Mouse (Mus musculus) stomach, embryonic 15.5 days (tissue): ENCODE measurements around the gene Hpd. TPM values are rescaled to one million over a fixed set of nuclear protein-coding genes. Genes with fewer than 3 reads are reported as not detected.

Source experiments
- ATAC-seq: fragments of 200-750 bp; cut with Nextera tagmentation; 2 replicates; pipeline ENCODE4 v1.8.0; 2017; ENCODE audit warnings: low read depth, moderate number of reproducible peaks, moderate TSS enrichment; ENCODE audit not compliant: insufficient read depth, low FRiP score
- H3K27ac ChIP-seq: fragments of 300-500 bp; sonication (generic); 2 replicates; pipeline ENCODE4 v1.5.1; 2015; ENCODE audit warnings: mild to moderate bottlenecking, inconsistent platforms
- H3K27me3 ChIP-seq: fragments of 300-500 bp; sonication (generic); replicated peaks from 2 replicates; pipeline ENCODE4 v1.6.1; 2015; ENCODE audit warnings: inconsistent platforms
- H3K36me3 ChIP-seq: fragments of 300-500 bp; sonication (generic); 2 replicates; pipeline ENCODE4 v1.6.1; 2015; ENCODE audit warnings: inconsistent platforms
- H3K4me1 ChIP-seq: fragments of 300-500 bp; sonication (generic); 2 replicates; pipeline ENCODE4 v1.6.1; 2015; ENCODE audit warnings: inconsistent platforms
- H3K4me2 ChIP-seq: fragments of 300-500 bp; sonication (generic); 2 replicates; pipeline ENCODE4 v1.6.1; 2015; ENCODE audit warnings: mild to moderate bottlenecking, inconsistent platforms
- H3K4me3 ChIP-seq: fragments of 300-500 bp; sonication (generic); replicated peaks from 2 replicates; pipeline ENCODE4 v1.5.1; 2015; ENCODE audit warnings: inconsistent platforms
- H3K9ac ChIP-seq: fragments of 300-500 bp; sonication (generic); 2 replicates; pipeline ENCODE4 v1.6.1; 2015; ENCODE audit warnings: inconsistent platforms
- H3K9me3 ChIP-seq: fragments of 300-500 bp; sonication (generic); 2 replicates; pipeline ENCODE4 v1.6.1; 2016; ENCODE audit warnings: inconsistent platforms
- WGBS: fragments of 180-500 bp; shearing (Covaris S2); methylation state at CpG from one replicate; pipeline ENCODE4 v1.1.7; 2015; 5-methylcytosine and 5-hydroxymethylcytosine counted together
- polyA plus RNA-seq: library from polyadenylated mRNA; unstranded; fragments of >200 nt; fragmentation: Nextera tagmentation; extraction: Ambion mirVana; gene quantifications from 2 replicates; pipeline ENCODE4 v1.2.1, GENCODE M21; 2015

The Hpd gene
- polyA plus RNA-seq, 1 experiment from 2014 or later = 5.3 TPM

DNA sequence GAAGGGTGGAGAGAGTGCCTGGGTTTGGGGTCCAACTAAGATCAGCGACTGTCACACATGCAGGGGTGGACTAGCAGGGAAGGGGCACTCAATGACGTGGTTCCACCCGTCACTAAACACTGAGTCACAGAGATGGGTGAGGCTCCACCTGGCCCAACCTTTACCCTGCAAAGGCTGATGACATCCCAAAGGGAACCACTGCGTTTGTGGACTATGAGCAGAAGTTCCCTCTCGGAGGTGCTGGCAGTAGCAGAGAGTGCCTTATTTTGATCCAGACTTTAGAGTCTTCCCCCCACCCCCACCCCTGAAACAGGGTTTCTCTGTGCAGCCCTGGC lies 51.7 kb downstream of the Hpd start:
- H3K36me3 ChIP-seq = no peaks in the 10 kb centered on the region
- H3K27me3 ChIP-seq = no peaks in the 10 kb centered on the region
- no peak overlapping the region for H3K4me3 ChIP-seq
- H3K27ac ChIP-seq = no peak overlapping the region
- H3K9ac ChIP-seq = no peak overlapping the region
- H3K9me3 ChIP-seq = no peaks in the 10 kb centered on the region
- H3K4me1 ChIP-seq = peaks cover 45% of the 10 kb centered on the region
- no peak for ATAC-seq
- H3K4me2 ChIP-seq = no peak overlapping the region
- 75% methylated on average over 5 of the region's 5 CpGs for WGBS

- Histone ChIP-seq H3K27me3 (no peaks in the 10 kb centered on the region), H3K27ac (no peak overlapping the region), H3K9me3 (no peaks in the 10 kb centered on the region), H3K36me3 (no peaks in the 10 kb centered on the region), H3K4me3 (no peak overlapping the region), H3K9ac (no peak overlapping the region), H3K4me1 (peaks cover 39% of the 10 kb centered on the region), H3K4me2 (no peak overlapping the region)
- ATAC-seq = no peak
- WGBS = 82% methylated on average over 9 of the region's 9 CpGs
Observed at GRCm38 (mm10) chr5:123130030-123130813, 52.3 kb downstream of the Hpd start.

- WGBS = 82% methylated on average over 10 of the region's 10 CpGs
- no peak for ATAC-seq
- no peak overlapping the region for H3K4me3 ChIP-seq
- H3K9ac ChIP-seq = no peak overlapping the region
- no peaks in the 10 kb centered on the region for H3K36me3 ChIP-seq
- H3K27ac ChIP-seq = no peak overlapping the region
- H3K9me3 ChIP-seq = no peaks in the 10 kb centered on the region
- H3K4me1 ChIP-seq = peaks cover 29% of the 10 kb centered on the region
- no peak overlapping the region for H3K4me2 ChIP-seq
- H3K27me3 ChIP-seq = no peaks in the 10 kb centered on the region
Observed at GRCm38 (mm10) chr5:123129170-123129757, 53.3 kb downstream of the Hpd start.

GRCm38 (mm10) chr5:123128426-123129169 lies 53.9 kb downstream of the Hpd start:
- H3K27me3 ChIP-seq = no peaks in the 10 kb centered on the region
- H3K4me3 ChIP-seq = no peak overlapping the region
- H3K4me1 ChIP-seq = peaks cover 23% of the 10 kb centered on the region
- peak overlapping the region; percentile 48; the same call in 1 of the 2 replicates for H3K27ac ChIP-seq
- ATAC-seq = no peak
- WGBS = 54% methylated on average over 10 of the region's 10 CpGs
- H3K36me3 ChIP-seq = no peaks in the 10 kb centered on the region
- no peaks in the 10 kb centered on the region for H3K9me3 ChIP-seq
- no peak overlapping the region for H3K4me2 ChIP-seq
- H3K9ac ChIP-seq = no peak overlapping the region

- no peaks in the 10 kb centered on the region for H3K9me3 ChIP-seq
- H3K9ac ChIP-seq = no peak overlapping the region
- no peaks in the 10 kb centered on the region for H3K36me3 ChIP-seq
- H3K4me2 ChIP-seq = no peak overlapping the region
- 73% methylated on average over 6 of the region's 6 CpGs for WGBS
- H3K4me1 ChIP-seq = peaks cover 10% of the 10 kb centered on the region
- ATAC-seq = no peak
- no peak overlapping the region for H3K4me3 ChIP-seq
- no peak overlapping the region for H3K27ac ChIP-seq
- no peaks in the 10 kb centered on the region for H3K27me3 ChIP-seq
Observed at GRCm38 (mm10) chr5:123127031-123127430, 55.5 kb downstream of the Hpd start.

DNA sequence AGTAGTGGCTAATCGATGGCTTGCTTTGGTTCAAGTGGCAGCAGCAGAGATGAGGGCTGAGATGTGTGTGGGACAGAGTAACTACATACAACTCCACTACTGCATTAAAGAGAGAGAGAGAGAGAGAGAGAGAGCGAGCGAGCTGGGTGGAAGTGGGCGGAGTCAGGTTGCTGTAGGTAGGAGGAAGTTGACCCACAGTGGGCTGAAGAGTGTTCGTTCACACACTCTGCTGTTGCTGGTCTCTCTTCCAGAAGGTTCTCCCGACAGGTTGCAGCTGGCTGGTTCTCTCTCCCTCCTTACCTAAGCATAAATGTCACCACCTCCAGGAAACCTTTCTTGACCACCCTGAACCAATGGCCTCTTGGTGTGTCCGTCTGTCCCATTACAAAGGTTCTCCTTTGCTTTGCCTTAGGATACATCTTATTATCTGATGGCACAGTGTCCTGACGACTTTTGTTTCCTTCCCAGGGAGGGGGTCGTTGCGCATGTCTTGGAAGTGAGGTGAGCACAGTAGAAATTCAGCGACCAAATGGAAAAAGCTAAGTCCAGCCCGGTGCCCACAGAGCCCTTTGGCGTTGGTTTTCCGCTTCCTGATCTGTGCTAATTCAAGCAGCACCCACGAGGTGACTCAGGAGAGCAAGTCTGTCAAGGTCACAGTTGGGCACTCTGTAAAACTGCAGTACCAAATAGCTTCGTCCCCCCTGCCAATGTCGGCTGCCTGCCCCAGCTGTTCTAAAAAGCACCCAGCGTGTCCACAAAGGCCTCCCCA lies 56.7 kb downstream of the Hpd start:
- Histone ChIP-seq H3K9ac (no peak overlapping the region), H3K27ac (0 out of 2 replicates have a peak overlapping the region, but pooled peaks have one; percentile 26), H3K27me3 (no peaks in the 10 kb centered on the region), H3K4me2 (no peak overlapping the region), H3K36me3 (no peaks in the 10 kb centered on the region), H3K4me1 (no peaks in the 10 kb centered on the region), H3K9me3 (no peaks in the 10 kb centered on the region), H3K4me3 (no peak overlapping the region)
- WGBS = 68% methylated on average over 18 of the region's 18 CpGs
- ATAC-seq = no peak

DNA sequence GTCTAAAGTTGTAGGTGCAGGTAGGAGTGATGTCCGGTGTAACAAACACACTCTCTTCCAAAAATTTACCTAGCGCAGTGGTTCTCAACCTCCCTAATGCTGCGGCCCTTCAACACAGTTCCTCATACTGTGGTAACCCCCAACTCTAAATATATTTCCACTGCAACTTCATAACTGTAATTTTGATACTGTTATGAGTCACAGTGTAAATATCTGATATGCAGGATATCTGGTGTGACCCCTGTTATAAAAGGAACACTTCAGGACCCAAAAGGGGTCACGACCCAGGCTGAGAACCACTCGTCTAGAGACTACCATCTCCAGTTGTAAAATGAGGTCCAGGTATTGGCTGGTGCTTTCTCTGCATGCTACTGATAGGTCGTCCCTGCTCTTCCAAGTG lies 57.4 kb downstream of the Hpd start:
- no peak overlapping the region for H3K4me2 ChIP-seq
- H3K4me3 ChIP-seq = no peak overlapping the region
- no peak overlapping the region for H3K9ac ChIP-seq
- no peak for ATAC-seq
- H3K9me3 ChIP-seq = no peaks in the 10 kb centered on the region
- H3K4me1 ChIP-seq = no peaks in the 10 kb centered on the region
- WGBS = 78% methylated on average over 6 of the region's 6 CpGs
- no peaks in the 10 kb centered on the region for H3K27me3 ChIP-seq
- H3K36me3 ChIP-seq = no peaks in the 10 kb centered on the region
- no peak overlapping the region for H3K27ac ChIP-seq

- 0 out of 2 replicates have a peak, but pooled peaks cover 3% of the 10 kb centered on the region for H3K4me1 ChIP-seq
- no peak overlapping the region for H3K27ac ChIP-seq
- no peak for ATAC-seq
- 86% methylated on average over 4 of the region's 4 CpGs for WGBS
- no peak overlapping the region for H3K9ac ChIP-seq
- no peaks in the 10 kb centered on the region for H3K27me3 ChIP-seq
- H3K4me3 ChIP-seq = no peak overlapping the region
- no peaks in the 10 kb centered on the region for H3K36me3 ChIP-seq
- H3K9me3 ChIP-seq = no peaks in the 10 kb centered on the region
- H3K4me2 ChIP-seq = no peak overlapping the region
Observed at GRCm38 (mm10) chr5:123122181-123122580, 60.3 kb downstream of the Hpd start.

Other genes starting within 250 kb of the Hpd start
- gene Kdm2b, start 192.9 kb downstream of the Hpd start, polyA plus RNA-seq = 29.6 and 31.7 TPM in 2 replicates
- 20.0 and 20.3 TPM in 2 replicates for gene Orai1, start 167.7 kb downstream of the Hpd start, polyA plus RNA-seq
- gene Morn3, start 135.7 kb downstream of the Hpd start, polyA plus RNA-seq = 0.54 TPM in 1 of 2 replicates, not detected in the other
- gene Tmem120b, start 114.3 kb downstream of the Hpd start, polyA plus RNA-seq = 12.9 and 14.2 TPM in 2 replicates
- 1.9 and 2.3 TPM in 2 replicates for gene Rhof, start 50.0 kb downstream of the Hpd start, polyA plus RNA-seq
- 9.4 and 9.6 TPM in 2 replicates for gene Setd1b, start 40.5 kb downstream of the Hpd start, polyA plus RNA-seq
- gene Psmd9, start 13.3 kb downstream of the Hpd start, polyA plus RNA-seq = 67.6 and 76.0 TPM in 2 replicates
- gene Wdr66, start 69.4 kb upstream of the Hpd start, polyA plus RNA-seq = 0.86 and 0.92 TPM in 2 replicates
- 19.9 and 21.0 TPM in 2 replicates for gene Bcl7a, start 161.1 kb upstream of the Hpd start, polyA plus RNA-seq
- gene Mlxip, start 212.1 kb upstream of the Hpd start, polyA plus RNA-seq = 19.1 and 24.4 TPM in 2 replicates